Mouse (Mus musculus) forebrain, embryonic 13.5 days (tissue): ENCODE results near the gene Nxph3. TPM values are rescaled to one million over a fixed set of nuclear protein-coding genes. Genes with fewer than 3 reads are reported as not detected.

Experiments
- ATAC-seq: fragments of 200-750 bp; cut with Nextera tagmentation; 2 replicates; pipeline ENCODE4 v1.8.0; 2017
- H3K27ac ChIP-seq: fragments of 300-500 bp; sonication (generic); 2 replicates; pipeline ENCODE4 v1.5.1; 2015; ENCODE audit warnings: inconsistent platforms, mild to moderate bottlenecking, moderate library complexity
- H3K27me3 ChIP-seq: fragments of 300-500 bp; sonication (generic); 2 replicates; pipeline ENCODE4 v1.6.1; 2015; ENCODE audit warnings: mild to moderate bottlenecking, inconsistent platforms
- H3K36me3 ChIP-seq: fragments of 300-500 bp; sonication (generic); 2 replicates; pipeline ENCODE4 v1.6.1; 2015; ENCODE audit warnings: mild to moderate bottlenecking, inconsistent platforms; ENCODE audit not compliant: poor library complexity, severe bottlenecking
- H3K4me1 ChIP-seq: fragments of 300-500 bp; sonication (generic); 2 replicates; pipeline ENCODE4 v1.6.1; 2015; ENCODE audit warnings: inconsistent platforms
- H3K4me2 ChIP-seq: fragments of 300-500 bp; sonication (generic); 2 replicates; pipeline ENCODE4 v1.6.1; 2015; ENCODE audit warnings: inconsistent platforms, mild to moderate bottlenecking, moderate library complexity
- H3K4me3 ChIP-seq: fragments of 300-500 bp; sonication (generic); 2 replicates; pipeline ENCODE4 v1.5.1; 2015; ENCODE audit warnings: mild to moderate bottlenecking, inconsistent platforms
- H3K9ac ChIP-seq: fragments of 300-500 bp; sonication (generic); 2 replicates; pipeline ENCODE4 v1.6.1; 2015; ENCODE audit warnings: mild to moderate bottlenecking, inconsistent platforms
- H3K9me3 ChIP-seq: fragments of 300-500 bp; sonication (generic); replicated peaks from 2 replicates; pipeline ENCODE4 v1.6.1; 2016; ENCODE audit warnings: inconsistent platforms
- WGBS: fragments of 180-500 bp; shearing (Covaris S2); methylation state at CpG from one replicate; pipeline ENCODE4 v1.1.7; 2015; 5-methylcytosine and 5-hydroxymethylcytosine counted together
- polyA plus RNA-seq: library from polyadenylated mRNA; unstranded; fragments of >200 nt; fragmentation: Nextera tagmentation; extraction: Ambion mirVana; gene quantifications from 2 replicates; pipeline ENCODE4 v1.2.1, GENCODE M21; 2015

Nxph3 gene
- polyA plus RNA-seq, 1 experiment from 2014 or later, result 2.2 TPM

DNA sequence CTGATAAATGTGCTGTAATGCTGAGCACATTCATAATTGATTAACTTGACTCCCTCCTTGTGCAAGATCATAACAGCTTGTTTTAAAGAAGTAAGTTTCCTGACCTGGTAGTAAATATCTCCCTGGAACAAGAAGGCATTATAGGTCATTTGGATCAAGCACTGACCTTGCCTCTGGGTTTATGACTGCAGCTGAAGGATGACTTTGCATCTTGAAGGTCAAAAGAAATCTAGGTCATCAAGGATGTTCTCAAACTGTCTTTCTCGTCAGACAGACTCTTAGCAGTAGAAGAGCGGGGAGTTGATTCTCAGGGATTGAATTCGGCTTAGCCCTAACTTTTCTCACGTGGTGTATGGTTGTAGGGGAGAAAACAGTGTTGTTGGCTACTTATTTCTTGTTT lies 33.7 kb downstream of the Nxph3 start:
- no peak overlapping the region for H3K9ac ChIP-seq
- H3K27me3 ChIP-seq, result no peaks in the 10 kb centered on the region
- no peak overlapping the region for H3K4me3 ChIP-seq
- no peak overlapping the region for H3K4me2 ChIP-seq
- H3K9me3 ChIP-seq, result no peaks in the 10 kb centered on the region
- peaks cover 44% of the 10 kb centered on the region for H3K36me3 ChIP-seq
- H3K27ac ChIP-seq, result no peak overlapping the region
- no peaks in the 10 kb centered on the region for H3K4me1 ChIP-seq
- 94% methylated on average over 4 of the region's 4 CpGs for WGBS
- no peak for ATAC-seq

- Histone ChIP-seq H3K27ac (no peak overlapping the region), H3K9me3 (no peaks in the 10 kb centered on the region), H3K27me3 (no peaks in the 10 kb centered on the region), H3K9ac (no peak overlapping the region), H3K36me3 (peaks cover 42% of the 10 kb centered on the region), H3K4me3 (no peak overlapping the region), H3K4me1 (no peaks in the 10 kb centered on the region), H3K4me2 (no peak overlapping the region)
- 84% methylated on average over 4 of the region's 4 CpGs for WGBS
- no peak for ATAC-seq
These were observed 34.9 kb downstream of the Nxph3 start for GRCm38 (mm10) chr11:95479458-95479857.

GRCm38 (mm10) chr11:95476323-95476722 lies 38.0 kb downstream of the Nxph3 start:
- WGBS, result 84% methylated on average over 7 of the region's 7 CpGs
- H3K36me3 ChIP-seq, result peaks cover 49% of the 10 kb centered on the region
- H3K4me2 ChIP-seq, result no peak overlapping the region
- no peaks in the 10 kb centered on the region for H3K9me3 ChIP-seq
- H3K9ac ChIP-seq, result no peak overlapping the region
- H3K27ac ChIP-seq, result no peak overlapping the region
- ATAC-seq, result no peak
- no peaks in the 10 kb centered on the region for H3K4me1 ChIP-seq
- H3K27me3 ChIP-seq, result no peaks in the 10 kb centered on the region
- H3K4me3 ChIP-seq, result no peak overlapping the region

- H3K4me3 ChIP-seq, result no peak overlapping the region
- ATAC-seq, result no peak
- no peak overlapping the region for H3K9ac ChIP-seq
- no peak overlapping the region for H3K27ac ChIP-seq
- no peaks in the 10 kb centered on the region for H3K9me3 ChIP-seq
- H3K4me1 ChIP-seq, result no peaks in the 10 kb centered on the region
- H3K4me2 ChIP-seq, result no peak overlapping the region
- no peaks in the 10 kb centered on the region for H3K27me3 ChIP-seq
- 90% methylated on average over 1 of the region's 1 CpGs for WGBS
- peaks cover 49% of the 10 kb centered on the region for H3K36me3 ChIP-seq
These were observed 40.9 kb downstream of the Nxph3 start for GRCm38 (mm10) chr11:95473456-95473855.

GRCm38 (mm10) chr11:95472942-95473341 lies 41.4 kb downstream of the Nxph3 start:
- Histone ChIP-seq H3K36me3 (peaks cover 49% of the 10 kb centered on the region), H3K4me2 (no peak overlapping the region), H3K9ac (no peak overlapping the region), H3K4me1 (no peaks in the 10 kb centered on the region), H3K9me3 (no peaks in the 10 kb centered on the region), H3K27ac (no peak overlapping the region), H3K27me3 (no peaks in the 10 kb centered on the region), H3K4me3 (no peak overlapping the region)
- WGBS, result 94% methylated on average over 2 of the region's 2 CpGs
- no peak for ATAC-seq

- ATAC-seq, result no peak
- no peaks in the 10 kb centered on the region for H3K27me3 ChIP-seq
- WGBS, result 85% methylated on average over 1 of the region's 1 CpGs
- peaks cover 22% of the 10 kb centered on the region for H3K36me3 ChIP-seq
- no peak overlapping the region for H3K4me2 ChIP-seq
- H3K27ac ChIP-seq, result no peak overlapping the region
- no peak overlapping the region for H3K4me3 ChIP-seq
- no peaks in the 10 kb centered on the region for H3K4me1 ChIP-seq
- H3K9ac ChIP-seq, result no peak overlapping the region
- no peaks in the 10 kb centered on the region for H3K9me3 ChIP-seq
These were observed 46.6 kb downstream of the Nxph3 start for GRCm38 (mm10) chr11:95467731-95468130.

DNA sequence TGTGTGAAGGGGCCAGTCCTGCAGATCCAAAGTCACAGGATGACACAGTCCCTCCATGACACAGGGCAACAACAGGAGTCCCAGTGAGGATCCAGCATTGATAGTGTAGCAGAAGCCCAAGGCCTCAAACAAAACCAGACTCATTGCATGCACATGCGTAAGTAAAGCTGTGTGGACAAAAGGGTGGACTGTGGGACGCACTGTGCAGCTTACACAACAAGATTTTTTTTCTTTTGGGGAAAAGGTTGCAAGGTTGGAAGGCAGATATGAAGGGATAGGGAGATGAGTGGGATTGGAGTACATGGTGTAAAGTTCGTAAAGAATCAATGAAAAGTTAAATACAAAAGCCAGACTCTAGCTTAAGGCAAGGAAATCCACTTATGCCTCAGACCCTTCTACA lies 52.2 kb downstream of the Nxph3 start:
- Histone ChIP-seq H3K4me1 (no peaks in the 10 kb centered on the region), H3K9ac (no peak overlapping the region), H3K36me3 (no peaks in the 10 kb centered on the region; the same call in 1 of the 2 replicates), H3K27me3 (no peaks in the 10 kb centered on the region), H3K27ac (no peak overlapping the region), H3K9me3 (no peaks in the 10 kb centered on the region), H3K4me3 (no peak overlapping the region), H3K4me2 (no peak overlapping the region)
- 94% methylated on average over 3 of the region's 3 CpGs for WGBS
- no peak for ATAC-seq

- Histone ChIP-seq H3K36me3 (no peaks in the 10 kb centered on the region), H3K4me3 (no peak overlapping the region), H3K9ac (no peak overlapping the region), H3K27ac (no peak overlapping the region), H3K9me3 (no peaks in the 10 kb centered on the region), H3K4me2 (no peak overlapping the region), H3K27me3 (no peaks in the 10 kb centered on the region), H3K4me1 (no peaks in the 10 kb centered on the region)
- 81% methylated on average over 2 of the region's 2 CpGs for WGBS
- ATAC-seq, result no peak
These were observed 53.5 kb downstream of the Nxph3 start for GRCm38 (mm10) chr11:95460872-95461271.

Other genes with a start within 250 kb of the Nxph3 start
- 66.0 and 77.5 TPM in 2 replicates for gene Kat7, start 204.3 kb downstream of the Nxph3 start, polyA plus RNA-seq
- gene Fam117a, start 177.6 kb downstream of the Nxph3 start, polyA plus RNA-seq, result 3.0 and 3.8 TPM in 2 replicates
- gene Slc35b1, start 129.9 kb downstream of the Nxph3 start, polyA plus RNA-seq, result 135 and 140 TPM in 2 replicates
- gene Spop, start 100.5 kb downstream of the Nxph3 start, polyA plus RNA-seq, result 175 and 178 TPM in 2 replicates
- gene Ngfr, start 73.2 kb upstream of the Nxph3 start, polyA plus RNA-seq, result 6.3 and 7.5 TPM in 2 replicates
- gene Phb, start 152.4 kb upstream of the Nxph3 start, polyA plus RNA-seq, result 187 and 188 TPM in 2 replicates
- 27.9 and 32.2 TPM in 2 replicates for gene Zfp652, start 198.1 kb upstream of the Nxph3 start, polyA plus RNA-seq
- 1.4 and 2.0 TPM in 2 replicates for gene B130006D01Rik, start 209.0 kb upstream of the Nxph3 start, polyA plus RNA-seq